Mouse (Mus musculus) T-helper 2 cell (primary cell): ENCODE data around the gene Arxes2.

Experiments
- in situ Hi-C: fragments of 300-600 bp; cut with MboI, MseI; formaldehyde crosslinking; loops from one replicate; pipeline ENCODE4 v1.15.1; 2025; ENCODE audit warnings: high pct_unique_total_duplicates

Gene Arxes2

DNA sequence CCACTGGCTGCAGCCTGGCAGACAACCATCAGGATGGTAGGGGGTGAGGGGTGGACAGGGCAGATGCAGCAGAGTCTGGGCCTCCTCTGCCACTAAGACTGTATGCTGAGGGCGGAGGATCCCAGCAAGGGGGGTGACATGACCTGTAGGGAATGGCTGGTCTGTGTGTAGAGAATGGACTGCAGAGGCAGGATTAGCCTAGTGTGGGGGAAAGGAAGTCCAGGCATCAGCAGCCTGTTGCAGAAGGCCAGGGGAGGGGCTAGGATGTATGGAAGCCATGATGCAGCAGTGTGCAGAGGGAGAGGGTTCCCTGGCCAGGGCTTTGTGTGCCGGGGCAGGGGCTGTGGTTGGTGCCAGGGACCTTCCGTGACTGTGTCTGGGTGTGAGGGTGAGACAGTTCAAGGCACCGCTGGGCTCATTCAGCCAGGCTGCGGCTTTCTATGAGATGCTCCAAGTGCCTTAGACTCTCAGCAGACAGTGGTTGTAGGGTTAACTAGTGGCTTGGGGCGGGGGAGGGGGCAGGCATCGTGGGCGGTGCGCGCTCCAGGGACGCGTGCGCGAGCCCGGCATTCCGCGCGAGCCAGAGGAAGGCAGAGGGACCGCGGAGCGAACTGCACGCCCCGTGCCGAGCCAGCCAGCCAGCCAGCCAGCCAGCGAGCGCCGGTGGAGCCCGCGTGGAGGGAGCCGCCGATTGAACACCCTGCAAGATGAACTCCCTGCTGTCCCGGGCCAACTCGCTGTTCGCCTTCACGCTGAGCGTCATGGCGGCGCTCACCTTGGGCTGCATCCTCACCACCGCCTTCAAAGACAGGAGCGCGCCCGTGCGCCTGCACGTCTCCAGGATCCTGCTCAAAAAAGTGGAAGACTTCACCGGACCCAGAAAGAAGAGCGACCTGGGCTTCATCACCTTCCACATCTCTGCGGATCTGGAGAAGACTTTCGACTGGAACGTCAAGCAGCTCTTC, 39.5 kb downstream of the Arxes2 start, which contains the start of gene Arxes1:
Gene Arxes1, plus strand, starts transcription at position 569 of the 965 bp plus-strand sequence.
- in situ Hi-C loops: loop anchor here (5.0 kb wide), 1 partner anchor 41 kb away; the partner anchor contains the start of gene Arxes2

DNA sequence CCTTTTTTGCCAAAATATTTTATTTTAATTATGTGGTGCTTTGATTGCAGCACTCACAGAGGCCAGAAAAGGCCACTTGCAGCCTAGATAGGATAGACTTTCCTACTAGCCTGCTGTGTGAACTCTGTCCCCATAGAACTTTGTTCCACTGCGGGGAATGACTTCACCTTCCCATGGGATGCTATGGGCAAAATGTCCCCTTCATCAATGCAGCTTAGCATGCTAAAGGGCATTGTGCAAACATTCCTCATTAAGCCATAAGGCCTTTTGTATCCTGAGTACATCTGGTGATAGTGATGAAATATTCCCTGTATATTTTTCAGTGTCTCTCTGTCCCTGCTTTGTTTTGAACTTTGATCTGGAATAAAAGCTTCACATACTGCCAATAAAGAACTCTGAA, 50.1 kb downstream of the Arxes2 start:
- in situ Hi-C loops: no loop called here
